Mouse (Mus musculus) midbrain, embryonic 13.5 days (tissue): ENCODE results near the gene Amotl1. TPM values are rescaled to one million over a fixed set of nuclear protein-coding genes. Genes with fewer than 3 reads are reported as not detected.

ENCODE experiments used
- polyA plus RNA-seq: library from polyadenylated mRNA; unstranded; fragments of >200 nt; fragmentation: Nextera tagmentation; extraction: Ambion mirVana; gene quantifications from 2 replicates; pipeline ENCODE4 v1.2.1, GENCODE M21; 2015

Gene Amotl1
- polyA plus RNA-seq, 1 experiment from 2014 or later = 9.8 TPM

Other genes starting within 250 kb of the Amotl1 start
- 0.32 and 0.43 TPM in 2 replicates for gene Kdm4d, start 144.6 kb downstream of the Amotl1 start, polyA plus RNA-seq
- gene Cwc15, start 144.4 kb downstream of the Amotl1 start, polyA plus RNA-seq = 177 and 180 TPM in 2 replicates
- gene Piwil4, start 95.7 kb upstream of the Amotl1 start, polyA plus RNA-seq = 0.19 and 0.43 TPM in 2 replicates
- 1.0 and 1.4 TPM in 2 replicates for gene Fut4, start 107.3 kb upstream of the Amotl1 start, polyA plus RNA-seq
- gene 1700012B09Rik, start 126.0 kb upstream of the Amotl1 start, polyA plus RNA-seq = 0.52 and 0.73 TPM in 2 replicates
- gene Mre11a, start 139.6 kb upstream of the Amotl1 start, polyA plus RNA-seq = 14.2 and 17.6 TPM in 2 replicates
- 38.6 and 45.0 TPM in 2 replicates for gene Ankrd49, start 139.8 kb upstream of the Amotl1 start, polyA plus RNA-seq
- 2.6 and 2.8 TPM in 2 replicates for gene Gpr83, start 215.2 kb upstream of the Amotl1 start, polyA plus RNA-seq